12 mouse cellular contexts compared by ENCODE assay signal in genomic region chrX:13757279-13758005, GRCm38 (mm10).
DNase-seq lines count a peak whose midpoint lies in the region; ATAC-seq and TF ChIP-seq lines count a peak whose summit lies in the region.
"Had no signal": no experiment of that assay in that cellular context is flagged by ENCODE, and none has a peak within 500 bp of the region (broad histone marks: within the 10 kb centered on the region; RNA-seq: fewer than 3 reads in every experiment).

No protein-coding gene starts in this region.

- no peak for ATAC-seq in megakaryocyte, adult 5-6 weeks (ENCODE audit: poor library complexity, severe bottlenecking)

- no peak overlapping the region for H3K27ac ChIP-seq in liver, adult 2 months (replicated peaks; ENCODE audit: insufficient read depth, low read depth, low read length)
- H3K27ac ChIP-seq: embryonic facial prominence, embryonic 15.5 days; macrophage; neural tube, embryonic 13.5 days had no signal

- H3K36me3 ChIP-seq in liver, adult 2 months (ENCODE audit: control insufficient read depth, insufficient read depth, low read length): no peaks in the 10 kb centered on the region
- H3K36me3 ChIP-seq: embryonic facial prominence, embryonic 15.5 days; neural tube, embryonic 13.5 days had no signal

- H3K4me3 ChIP-seq in liver, adult 2 months (ENCODE audit: insufficient read depth, low read depth, low read length): no peak overlapping the region
- H3K4me3 ChIP-seq: embryonic facial prominence, embryonic 15.5 days; neural tube, embryonic 13.5 days had no signal

- no peak overlapping the region for H3K9ac ChIP-seq in liver, adult 2 months (ENCODE audit: low read depth, low read length)
- H3K9ac ChIP-seq: embryonic facial prominence, embryonic 15.5 days; neural tube, embryonic 13.5 days had no signal

- 73% methylated on average over 3 of the region's 3 CpGs for WGBS in liver, adult 2 months

- TF ChIP-seq POLR2A in liver, adult 2 months (IDR thresholded peaks at IDR 0.05; ENCODE audit: extremely low read depth, insufficient read depth, low read length): no peak

- no peaks in the 10 kb centered on the region for H3K4me1 ChIP-seq in liver, adult 2 months (ENCODE audit: control insufficient read depth, insufficient read depth, low read length)
- H3K4me1 ChIP-seq: embryonic facial prominence, embryonic 15.5 days; neural tube, embryonic 13.5 days had no signal

- no peaks in the 10 kb centered on the region for H3K27me3 ChIP-seq in liver, adult 2 months (ENCODE audit: control insufficient read depth, insufficient read depth, low read length)
- H3K27me3 ChIP-seq: embryonic facial prominence, embryonic 15.5 days; neural tube, embryonic 13.5 days had no signal

- TF ChIP-seq CTCF in liver, adult 2 months (IDR thresholded peaks at IDR 0.05; ENCODE audit: low read depth, low read length): no peak

- DNase-seq in gastrocnemius, adult 18-20 months (ENCODE audit: low spot score): peak; percentile 20
- DNase-seq in gastrocnemius, postnatal 25 days: no peak
- DNase-seq in liver, adult 2 months (ENCODE audit: extremely low read depth, low read depth, low spot score): peak; percentile 9
- DNase-seq in liver: no peak
- peak; percentile 43 for DNase-seq in cerebellum, adult 11-12 months
- DNase-seq in mesoderm, embryonic 11.5 days (ENCODE audit: low read depth, low spot score): peak; percentile 0
- no peak for DNase-seq in urinary bladder, postnatal 14 days (ENCODE audit: low spot score)
- DNase-seq: thymus, adult 18-20 months had no signal

- H3K79me2 ChIP-seq in liver, adult 2 months (ENCODE audit: control insufficient read depth, insufficient read depth, low read length): no peaks in the 10 kb centered on the region

Comparison
In these comparisons a context has a peak if more than half of its experiments do, and no peak if none do; other contexts are left out.
1. DNase-seq: peak in gastrocnemius, adult 18-20 months (single experiment), liver, adult 2 months (single experiment), cerebellum, adult 11-12 months (single experiment) and mesoderm, embryonic 11.5 days (single experiment); none in gastrocnemius, postnatal 25 days (single experiment), liver (single experiment) and urinary bladder, postnatal 14 days (single experiment).